Mouse (Mus musculus) midbrain, embryonic 10.5 days (tissue): Measurements from ENCODE around the gene Tmem120a. TPM values are rescaled to one million over a fixed set of nuclear protein-coding genes. Genes with fewer than 3 reads are reported as not detected.

Experiments used
- DNase-seq: peaks from one replicate; pipeline ENCODE4 v3.0.0-alpha.2; 2017; ENCODE audit warnings: low spot score
- H3K27ac ChIP-seq: fragments of 300-500 bp; sonication (generic); replicated peaks from 2 replicates; pipeline ENCODE4 v1.5.1; 2016; ENCODE audit warnings: mild to moderate bottlenecking
- H3K27me3 ChIP-seq: fragments of 300-500 bp; sonication (generic); 2 replicates; pipeline ENCODE4 v1.6.1; 2016; ENCODE audit warnings: low read depth, mild to moderate bottlenecking; ENCODE audit not compliant: poor library complexity, severe bottlenecking
- H3K36me3 ChIP-seq: fragments of 300-500 bp; sonication (generic); 2 replicates; pipeline ENCODE4 v1.6.1; 2016; ENCODE audit warnings: mild to moderate bottlenecking, moderate library complexity
- H3K4me1 ChIP-seq: fragments of 300-500 bp; sonication (generic); 2 replicates; pipeline ENCODE4 v1.6.1; 2016
- H3K4me3 ChIP-seq: fragments of 300-500 bp; sonication (generic); 2 replicates; pipeline ENCODE4 v1.5.1; 2016; ENCODE audit warnings: mild to moderate bottlenecking, moderate library complexity
- H3K9me3 ChIP-seq: fragments of 300-500 bp; sonication (generic); replicated peaks from 2 replicates; pipeline ENCODE4 v1.6.1; 2016; ENCODE audit warnings: mild to moderate bottlenecking
- whole genome bisulfite sequencing: fragments of 180-500 bp; shearing (Covaris S2); methylation state at CpG from one replicate; pipeline ENCODE4 v1.1.7; 2016; 5-methylcytosine and 5-hydroxymethylcytosine counted together
- polyA plus RNA-seq: library from polyadenylated mRNA; unstranded; fragments of >200 nt; fragmentation: Nextera tagmentation; extraction: Ambion mirVana; gene quantifications from 2 replicates; pipeline ENCODE4 v1.2.1, GENCODE M21; 2016

The Tmem120a gene
- polyA plus RNA-seq = 64.1 and 65.9 TPM in 2 replicates

DNA sequence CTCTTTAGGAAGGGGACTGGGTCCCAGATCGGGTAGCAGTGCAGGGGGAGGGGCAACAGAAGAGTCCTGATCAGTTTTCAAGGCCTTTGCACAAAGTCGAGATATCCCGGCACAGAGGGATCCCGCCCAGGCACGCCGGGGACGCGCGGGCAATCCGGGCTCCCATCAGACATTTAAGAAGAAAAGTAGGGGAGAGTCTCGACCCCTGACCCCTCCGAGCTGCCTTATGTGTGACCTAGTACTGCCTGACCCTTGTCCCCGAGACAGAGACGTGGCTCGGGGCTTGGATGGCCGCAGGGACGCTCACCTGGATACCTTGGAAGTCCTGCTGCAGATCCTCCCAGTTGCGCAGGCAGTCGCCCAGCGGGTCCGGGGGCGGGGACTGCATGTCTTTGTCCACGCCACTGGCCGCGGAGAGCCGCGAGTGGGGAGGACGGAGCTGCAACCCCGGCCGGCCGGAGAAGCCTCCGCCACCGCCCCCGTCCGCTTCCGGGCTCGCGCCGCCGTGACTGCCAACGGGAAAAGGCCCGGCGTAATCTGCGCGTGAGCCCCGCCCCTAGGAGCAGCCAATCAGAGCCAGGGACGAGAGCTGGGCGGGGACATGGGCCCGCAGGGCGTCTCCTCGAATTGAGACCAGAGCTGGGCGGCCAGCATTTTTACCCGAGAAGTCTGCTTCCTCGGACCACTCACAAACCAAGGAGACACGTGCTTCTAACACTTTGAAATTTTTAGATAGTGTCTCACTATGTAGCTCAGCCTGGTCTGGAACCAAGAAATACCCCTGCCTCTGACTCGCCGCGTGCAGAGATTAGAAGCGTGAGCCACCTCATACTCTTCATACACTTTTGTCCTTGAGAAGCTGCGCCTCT, at the start of gene Tmem120a:
TSS of gene Tmem120a (minus strand) at position 708 of the 869 bp plus-strand sequence.
- under 1% methylated on average over 60 of the region's 60 CpGs for WGBS
- DNase-seq = peak; percentile 95
- peak within 1 kb of the TSS; percentile 79 for H3K27ac ChIP-seq

DNA sequence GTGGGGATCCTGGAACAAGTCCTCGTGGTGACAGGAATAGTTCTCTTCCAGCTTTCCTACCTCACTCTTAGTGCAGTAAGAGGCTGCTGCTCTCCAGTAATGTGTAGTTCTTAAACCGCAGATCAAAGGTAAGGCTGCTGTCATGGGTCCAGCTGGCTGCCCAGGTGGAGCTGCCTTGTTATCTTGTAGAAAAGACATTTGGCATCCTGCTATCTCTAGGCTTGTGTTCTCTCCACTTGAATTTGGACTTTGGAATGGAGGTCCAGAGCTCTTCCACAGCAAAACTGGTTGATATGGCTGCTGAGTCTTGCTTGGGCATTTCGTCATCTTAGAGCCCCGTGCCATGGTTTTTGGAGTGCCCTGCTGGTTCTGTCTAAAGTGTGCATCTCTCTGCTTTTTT, 38.7 kb upstream of the Tmem120a start:
- Histone ChIP-seq H3K27me3 (no peaks in the 10 kb centered on the region), H3K27ac (no peak overlapping the region), H3K4me1 (peaks cover 21% of the 10 kb centered on the region), H3K4me3 (no peak overlapping the region), H3K9me3 (no peaks in the 10 kb centered on the region), H3K36me3 (peaks cover 75% of the 10 kb centered on the region)
- WGBS = 96% methylated on average over 4 of the region's 4 CpGs
- no peak for DNase-seq

More for the DNA sequence above, at the start of gene Tmem120a:
- Histone ChIP-seq H3K4me3 (peak within 1 kb of the TSS; percentile 70), H3K9me3 (peaks cover 17% of the 10 kb centered on the region; the same call in 1 of the 2 replicates), H3K4me1 (peaks cover 23% of the 10 kb centered on the region), H3K36me3 (peaks cover 29% of the 10 kb centered on the region), H3K27me3 (peaks cover 11% of the 10 kb centered on the region; the same call in 1 of the 2 replicates)

DNA sequence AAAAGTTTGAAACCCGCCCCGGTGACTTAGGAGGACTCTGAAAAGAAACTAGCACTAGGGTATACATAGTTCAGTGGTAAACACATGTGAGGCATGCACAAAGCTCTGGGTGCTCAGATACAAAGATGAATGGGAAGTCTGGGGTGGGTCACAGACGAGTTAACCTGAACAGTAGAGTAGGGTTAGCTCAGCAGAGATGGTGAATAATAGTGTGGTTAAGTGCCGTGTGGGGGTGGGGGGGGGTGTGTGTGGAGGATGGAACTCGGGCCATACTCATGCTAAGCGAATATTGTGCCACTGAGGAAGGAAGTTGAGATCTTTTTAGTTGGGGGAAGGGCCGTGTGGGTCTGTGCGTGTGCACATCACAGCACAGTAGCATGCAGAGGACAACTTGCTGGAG, 36.1 kb upstream of the Tmem120a start:
- Histone ChIP-seq H3K27ac (no peak overlapping the region), H3K36me3 (peaks cover 50% of the 10 kb centered on the region), H3K4me3 (peak overlapping the region; percentile 87), H3K4me1 (peaks cover 34% of the 10 kb centered on the region), H3K27me3 (0 out of 2 replicates have a peak, but pooled peaks cover 7% of the 10 kb centered on the region), H3K9me3 (no peaks in the 10 kb centered on the region)
- no peak for DNase-seq
- 85% methylated on average over 8 of the region's 8 CpGs for WGBS

DNA sequence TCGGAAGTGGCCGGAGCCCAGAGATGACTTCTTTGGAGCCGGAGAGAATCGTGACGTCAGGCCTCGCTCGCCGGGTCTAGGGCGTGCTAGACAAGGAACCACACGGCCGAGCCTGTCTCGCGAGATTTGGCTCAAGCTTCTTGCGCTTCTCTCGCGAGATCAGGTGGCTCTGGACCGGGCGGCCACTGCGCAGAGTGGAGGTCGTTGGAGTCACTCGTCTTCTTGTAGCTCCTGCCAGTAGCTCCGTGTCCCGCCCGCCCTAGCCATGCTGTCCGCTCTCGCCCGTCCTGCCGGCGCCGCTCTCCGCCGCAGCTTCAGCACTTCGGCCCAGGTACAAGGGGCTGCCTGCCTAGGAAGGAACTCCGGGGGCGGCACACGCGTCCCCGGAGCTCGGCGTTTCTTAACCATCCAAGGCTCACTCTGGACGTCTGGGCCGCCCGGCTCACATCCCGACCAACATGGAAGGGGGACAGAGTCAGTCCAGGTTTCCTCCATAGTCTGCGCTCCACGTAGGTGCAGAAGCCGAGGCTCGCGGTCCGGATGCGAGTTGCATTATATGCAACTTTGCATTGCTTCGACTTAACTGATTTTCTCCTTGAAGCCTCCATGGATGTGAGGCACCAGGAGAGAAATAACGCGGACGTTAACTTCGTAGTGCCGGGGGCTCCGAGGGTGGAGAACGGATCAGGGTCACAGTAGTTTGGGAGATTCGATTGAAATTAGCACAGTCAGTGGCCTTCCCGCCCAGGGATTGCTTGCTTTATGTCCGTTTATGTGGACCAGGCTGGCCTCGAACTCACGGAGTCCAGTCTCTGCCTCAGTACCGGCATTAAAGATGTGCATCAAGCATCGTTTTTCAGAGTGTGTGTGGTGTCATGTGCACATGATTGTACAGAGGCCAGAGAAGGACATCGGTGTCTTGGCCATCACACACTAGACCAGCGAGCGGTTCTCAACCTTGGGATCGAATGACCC, 34.5 kb upstream of the Tmem120a start, which contains the start of gene Mdh2:
TSS of gene Mdh2 (plus strand) at position 10 of the 975 bp plus-strand sequence.
- peak; percentile 100 for DNase-seq
- 1% methylated on average over 70 of the region's 70 CpGs for WGBS

DNA sequence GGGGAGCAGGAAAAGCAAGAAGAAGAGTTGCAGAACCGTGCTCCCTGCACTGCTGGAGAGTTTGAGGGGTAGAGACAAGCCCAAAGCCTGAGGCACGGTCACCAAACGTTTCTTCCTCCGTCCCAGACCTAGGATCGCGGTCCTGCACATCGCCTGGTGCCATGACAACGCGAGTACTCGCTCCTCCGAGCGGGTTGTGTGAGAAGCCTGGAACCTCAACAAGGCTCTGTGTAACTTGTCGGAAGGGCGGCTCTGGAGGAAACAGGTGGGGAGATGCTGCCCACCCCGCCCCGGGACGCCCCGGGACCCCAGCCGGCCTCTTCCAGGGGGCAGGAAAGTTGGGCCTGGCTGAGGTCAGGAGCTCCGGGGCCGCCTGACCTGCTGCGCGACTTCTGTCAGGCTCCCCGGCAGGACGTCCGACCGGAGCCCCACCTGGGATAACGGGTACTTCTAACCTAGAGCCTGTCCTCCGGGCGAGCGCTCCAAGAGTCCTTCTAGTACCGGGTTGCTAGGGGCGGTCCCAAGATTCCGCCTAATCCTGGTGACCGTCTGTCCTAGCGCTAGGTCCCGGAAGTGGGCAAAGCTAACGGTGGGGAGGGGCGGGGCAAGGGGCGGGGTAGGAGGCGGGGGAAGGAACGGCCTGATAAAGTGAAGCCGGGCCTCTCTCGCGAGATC, 33.7 kb upstream of the Tmem120a start, which contains the start of gene Styxl1:
TSS of gene Styxl1 (minus strand) at position 590 of the 675 bp plus-strand sequence.
- Histone ChIP-seq H3K9me3 (no peaks in the 10 kb centered on the region), H3K27me3 (0 out of 2 replicates have a peak, but pooled peaks cover 7% of the 10 kb centered on the region), H3K4me1 (peaks cover 34% of the 10 kb centered on the region), H3K27ac (peak within 1 kb of the TSS; percentile 97), H3K4me3 (peak within 1 kb of the TSS; percentile 87), H3K36me3 (peaks cover 26% of the 10 kb centered on the region)
- DNase-seq = no peak
- under 1% methylated on average over 45 of the region's 45 CpGs for WGBS

More for the DNA sequence above, 34.5 kb upstream of the Tmem120a start, which contains the start of gene Mdh2:
- 0 out of 2 replicates have a peak, but pooled peaks cover 7% of the 10 kb centered on the region for H3K27me3 ChIP-seq
- no peaks in the 10 kb centered on the region for H3K9me3 ChIP-seq
- H3K4me1 ChIP-seq = peaks cover 34% of the 10 kb centered on the region
- peak within 1 kb of the TSS; percentile 97 for H3K27ac ChIP-seq
- peak within 1 kb of the TSS; percentile 87 for H3K4me3 ChIP-seq
- H3K36me3 ChIP-seq = peaks cover 34% of the 10 kb centered on the region

DNA sequence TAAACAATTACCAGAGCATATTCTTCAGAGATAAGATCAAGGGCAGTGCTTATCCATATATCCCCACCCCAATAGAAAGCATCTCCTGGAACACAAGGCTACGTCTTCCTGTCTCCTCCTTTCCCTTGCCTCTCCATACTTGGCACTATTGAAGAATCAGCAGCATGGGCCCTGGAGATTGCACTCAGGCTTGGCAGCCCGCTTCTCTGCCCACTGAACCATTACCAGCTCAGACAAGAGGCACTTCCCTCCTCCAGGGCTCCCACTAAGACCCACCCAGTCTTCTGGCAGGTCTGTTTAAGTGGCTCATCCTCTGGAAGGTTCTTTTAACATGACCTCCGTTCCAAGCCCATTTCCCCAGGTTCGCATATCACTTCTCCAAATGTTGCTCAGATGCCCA, 32.3 kb upstream of the Tmem120a start:
- Histone ChIP-seq H3K4me3 (no peak overlapping the region), H3K27ac (no peak overlapping the region), H3K36me3 (peaks cover 12% of the 10 kb centered on the region), H3K27me3 (0 out of 2 replicates have a peak, but pooled peaks cover 7% of the 10 kb centered on the region), H3K4me1 (peaks cover 34% of the 10 kb centered on the region), H3K9me3 (no peaks in the 10 kb centered on the region)
- no peak for DNase-seq
- 77% methylated on average over 4 of the region's 4 CpGs for WGBS

DNA sequence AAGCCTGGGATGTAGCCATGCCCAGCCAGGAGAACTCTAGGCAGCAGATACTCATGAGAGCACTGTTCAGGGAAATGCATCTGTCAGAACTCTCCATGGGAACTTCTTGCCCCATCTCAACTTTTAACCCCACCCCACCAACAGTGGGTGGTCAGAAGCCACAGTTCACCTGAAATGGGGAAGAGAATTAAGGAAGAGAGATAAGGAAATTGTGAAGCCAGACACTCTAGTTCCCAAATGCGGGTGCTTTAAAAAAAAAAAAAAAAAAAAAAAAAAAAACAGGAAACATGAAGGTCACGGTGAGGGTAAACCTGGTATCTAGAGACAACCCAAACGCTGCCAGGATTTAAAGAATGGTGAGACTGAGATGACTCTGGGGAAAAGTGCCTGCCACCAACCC, 28.3 kb upstream of the Tmem120a start:
- DNase-seq = no peak
- H3K4me3 ChIP-seq = no peak overlapping the region
- no peaks in the 10 kb centered on the region for H3K36me3 ChIP-seq
- H3K4me1 ChIP-seq = peaks cover 10% of the 10 kb centered on the region
- H3K9me3 ChIP-seq = no peaks in the 10 kb centered on the region
- H3K27me3 ChIP-seq = 0 out of 2 replicates have a peak, but pooled peaks cover 7% of the 10 kb centered on the region
- H3K27ac ChIP-seq = no peak overlapping the region
- WGBS = 69% methylated on average over 3 of the region's 3 CpGs

DNA sequence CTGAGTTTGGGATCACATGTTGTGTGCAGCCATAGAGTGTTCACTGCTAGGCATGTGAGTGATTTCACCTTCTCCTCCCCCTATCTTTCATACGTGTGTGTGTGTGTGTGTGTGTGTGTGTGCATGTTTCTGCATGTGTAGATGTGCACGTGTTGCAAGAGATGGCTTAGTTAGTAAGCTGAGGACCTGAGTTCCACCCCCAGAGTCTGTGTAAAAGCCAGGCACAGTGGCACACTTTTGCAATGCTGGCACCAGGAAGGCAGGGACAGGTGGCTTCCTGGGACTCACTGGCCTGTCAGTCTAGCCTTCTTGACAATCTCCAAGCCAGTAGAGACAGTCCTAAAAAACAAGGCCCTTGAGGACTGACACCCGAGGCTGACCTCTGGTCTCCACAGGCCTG, 20.7 kb upstream of the Tmem120a start:
- H3K27me3 ChIP-seq = no peaks in the 10 kb centered on the region
- DNase-seq = no peak
- H3K4me1 ChIP-seq = no peaks in the 10 kb centered on the region
- no peaks in the 10 kb centered on the region for H3K9me3 ChIP-seq
- no peak overlapping the region for H3K27ac ChIP-seq
- H3K4me3 ChIP-seq = no peak overlapping the region
- H3K36me3 ChIP-seq = no peaks in the 10 kb centered on the region
- WGBS = 71% methylated on average over 3 of the region's 3 CpGs

DNA sequence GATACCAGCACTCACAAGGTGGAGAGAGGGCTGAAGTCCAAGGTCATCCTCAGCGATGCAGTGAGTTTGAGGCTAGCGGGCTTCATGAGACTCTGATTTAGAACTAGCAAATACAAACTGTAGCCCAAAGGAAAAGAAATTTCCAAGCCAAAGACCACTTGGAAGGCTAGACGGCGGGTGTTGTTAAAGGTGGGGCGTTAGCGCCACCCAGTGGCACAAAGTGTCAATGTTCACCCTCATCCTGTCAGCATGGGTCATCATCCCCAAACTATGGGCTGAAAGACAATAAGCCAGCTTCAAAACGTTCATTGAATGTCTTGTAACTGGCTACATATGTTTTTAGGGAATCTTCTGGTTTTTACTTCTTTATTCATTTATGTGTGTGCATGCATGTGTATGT, 19.3 kb upstream of the Tmem120a start:
- DNase-seq = peak; percentile 77
- H3K27ac ChIP-seq = no peak overlapping the region
- 6% methylated on average over 7 of the region's 7 CpGs for WGBS
- H3K4me1 ChIP-seq = no peaks in the 10 kb centered on the region
- no peaks in the 10 kb centered on the region for H3K36me3 ChIP-seq
- H3K9me3 ChIP-seq = no peaks in the 10 kb centered on the region
- H3K27me3 ChIP-seq = no peaks in the 10 kb centered on the region
- no peak overlapping the region for H3K4me3 ChIP-seq

DNA sequence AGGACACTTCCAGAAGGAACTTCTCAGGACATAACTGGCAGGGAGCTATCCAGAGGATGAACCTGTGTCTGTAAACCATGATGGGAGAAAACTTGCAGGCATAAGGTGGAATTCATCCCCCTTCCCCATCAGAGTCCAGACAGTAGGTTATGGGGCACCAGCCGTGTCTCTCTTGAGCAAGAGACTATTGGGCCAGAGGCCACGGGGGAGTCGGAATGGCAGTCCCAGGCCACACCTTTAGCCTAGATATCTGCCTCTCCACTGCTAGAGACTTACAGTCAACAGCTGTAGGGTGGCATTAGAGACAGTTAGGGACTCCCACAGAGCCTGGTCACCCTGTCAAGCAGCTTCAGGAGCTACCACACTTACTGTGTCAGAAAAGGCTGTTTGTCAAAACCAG, 17.6 kb upstream of the Tmem120a start:
- Histone ChIP-seq H3K27me3 (no peaks in the 10 kb centered on the region), H3K4me1 (no peaks in the 10 kb centered on the region), H3K9me3 (no peaks in the 10 kb centered on the region), H3K4me3 (no peak overlapping the region), H3K36me3 (no peaks in the 10 kb centered on the region), H3K27ac (no peak overlapping the region)
- WGBS = 80% methylated on average over 3 of the region's 3 CpGs
- no peak for DNase-seq

DNA sequence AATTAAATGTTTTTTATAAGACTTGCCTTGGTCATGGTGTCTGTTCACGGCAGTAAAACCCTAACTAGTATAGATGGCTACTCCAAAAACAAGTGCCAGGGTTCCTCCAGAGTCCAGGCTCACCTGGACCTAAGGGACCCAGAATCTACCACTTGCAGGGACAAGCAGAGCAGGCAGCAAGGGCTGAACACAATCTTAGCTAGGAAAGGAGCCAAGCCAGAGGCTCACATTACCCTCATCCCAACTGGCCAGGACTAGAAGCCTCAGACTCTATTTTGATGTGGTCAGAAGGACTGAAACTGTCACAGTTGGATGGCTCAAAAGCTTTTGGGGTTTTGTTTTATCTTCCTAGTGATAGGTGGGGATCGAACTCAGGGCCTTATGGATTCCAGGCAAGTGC, 7.3 kb upstream of the Tmem120a start:
- WGBS = 81% methylated on average over 2 of the region's 2 CpGs
- no peaks in the 10 kb centered on the region for H3K27me3 ChIP-seq
- no peak for DNase-seq
- H3K4me1 ChIP-seq = no peaks in the 10 kb centered on the region
- 0 out of 2 replicates have a peak, but pooled peaks cover 2% of the 10 kb centered on the region for H3K36me3 ChIP-seq
- H3K27ac ChIP-seq = no peak overlapping the region
- H3K4me3 ChIP-seq = no peak overlapping the region
- peaks cover 17% of the 10 kb centered on the region; the same call in 1 of the 2 replicates for H3K9me3 ChIP-seq
